Mouse (Mus musculus) kidney, adult 18-20 months (tissue): ENCODE data around the gene Fkbpl.
A peak's percentile ranks its signal among the peaks of the same experiment; 100 is the strongest.

Experiments
- DNase-seq: peaks from one replicate; pipeline ENCODE4 v3.0.0; 2021

Fkbpl gene

GRCm38 (mm10) chr17:34627093-34627942, 17.2 kb upstream of the Fkbpl start:
- DNase-seq: peak; percentile 91

DNA sequence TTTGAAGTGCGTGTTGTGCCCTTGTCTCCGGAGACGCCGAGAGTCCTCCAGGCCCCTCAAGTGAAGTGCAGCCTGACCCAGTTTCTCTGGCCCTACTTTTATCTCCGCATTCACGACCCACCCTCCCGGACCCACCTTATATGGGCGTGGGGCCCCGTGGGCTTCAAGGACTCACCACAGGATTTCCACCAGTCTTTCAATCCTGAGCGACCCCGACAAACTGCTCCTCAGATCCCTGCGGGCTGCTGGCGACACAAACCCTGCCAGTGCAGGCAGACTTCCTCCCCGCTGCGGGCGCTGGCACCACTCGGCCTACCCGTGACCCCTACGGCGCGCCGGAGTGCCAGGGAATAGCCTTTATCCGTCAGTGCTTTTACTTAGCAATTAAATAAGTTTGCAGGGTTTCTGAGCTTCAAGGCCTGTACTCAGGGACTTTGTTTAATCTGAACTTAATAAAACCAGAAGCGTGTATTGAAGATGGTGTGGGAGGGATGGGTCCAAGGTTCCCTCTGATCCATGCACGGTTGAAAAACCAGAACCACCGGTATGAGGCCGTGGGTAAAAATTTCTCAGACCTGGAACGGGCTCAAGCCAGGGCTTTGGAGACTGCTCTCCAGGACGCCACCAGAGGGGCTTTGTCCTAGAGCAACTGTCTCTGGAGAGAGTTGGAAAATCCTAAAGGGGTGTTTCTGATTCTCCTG, 16.5 kb upstream of the Fkbpl start, which contains the start of gene Ppt2:
Gene Ppt2 (minus strand): TSS at position 568 of the 701 bp plus-strand sequence.
- DNase-seq: peak; percentile 79

- DNase-seq: no peak
Observed at GRCm38 (mm10) chr17:34628644-34628967, 16.0 kb upstream of the Fkbpl start.

DNA sequence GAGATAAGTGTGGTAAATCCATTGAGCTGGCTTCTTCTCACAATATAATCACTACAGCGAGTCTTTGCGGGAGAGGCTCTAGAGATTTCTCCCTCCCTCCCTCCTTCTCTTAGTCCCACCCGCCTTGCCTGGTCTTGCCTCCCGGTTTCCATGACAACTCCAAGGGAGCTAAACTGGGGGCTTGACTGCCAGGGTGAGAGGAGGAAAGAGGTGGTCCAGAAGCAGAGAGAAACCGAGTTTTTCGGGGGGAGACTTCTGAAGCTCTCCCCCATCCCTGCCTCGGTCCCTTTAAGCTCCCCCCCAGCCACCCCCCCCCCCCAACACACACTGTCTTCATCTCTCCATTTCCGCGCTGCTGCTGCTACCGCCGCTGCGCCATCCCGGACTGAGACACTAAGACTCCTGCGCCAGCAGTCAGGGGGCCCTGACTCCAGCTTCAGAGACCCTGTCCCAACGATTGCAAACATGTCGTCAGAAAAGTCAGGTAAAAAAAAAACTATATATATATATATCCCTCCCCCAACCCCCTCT, 15.3 kb upstream of the Fkbpl start, which contains the start of gene Prrt1:
Gene Prrt1 (plus strand): TSS at position 313 of the 531 bp plus-strand sequence.
- DNase-seq: no peak

DNA sequence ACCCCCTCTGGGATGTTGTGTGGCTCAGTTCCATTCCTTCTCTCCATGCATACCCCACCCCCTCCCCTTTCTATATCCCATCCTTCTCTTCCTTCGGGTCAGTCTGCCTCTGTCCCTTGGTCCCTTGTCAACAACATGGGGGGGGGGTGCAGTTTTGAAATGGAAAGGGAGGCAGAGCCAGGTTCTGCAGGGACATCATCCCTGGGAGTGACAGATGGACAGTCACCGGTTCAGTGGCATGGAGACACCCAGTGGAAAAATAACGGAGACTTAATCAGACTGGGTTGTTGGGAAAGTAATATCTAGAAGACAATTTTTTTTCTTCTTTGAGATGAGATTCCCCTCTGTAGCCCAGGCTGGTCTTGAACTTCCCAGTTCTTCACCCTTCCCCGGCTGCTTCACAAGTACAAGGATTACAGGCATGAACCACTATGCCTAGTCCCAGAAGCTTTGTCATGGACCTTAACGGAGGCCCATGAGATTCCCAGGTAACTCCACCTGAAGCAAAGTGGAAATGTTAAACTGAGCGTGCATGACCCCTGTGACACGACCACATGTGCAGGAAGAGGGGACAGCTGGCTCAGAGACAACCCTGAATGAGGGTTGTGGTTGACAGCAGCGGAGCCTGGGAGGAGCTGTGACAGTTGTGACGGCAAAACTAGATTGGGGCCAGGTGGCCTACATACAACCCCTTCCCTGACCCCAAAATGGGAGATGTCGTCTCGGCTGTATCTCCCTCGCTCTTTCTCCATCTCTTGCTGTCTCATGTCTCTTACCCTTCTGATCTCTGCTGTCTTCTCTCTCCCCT, 14.6 kb upstream of the Fkbpl start:
- no peak for DNase-seq

- no peak for DNase-seq
Observed at GRCm38 (mm10) chr17:34630761-34631301, 13.7 kb upstream of the Fkbpl start.

- no peak for DNase-seq
Observed at GRCm38 (mm10) chr17:34631647-34632046, 12.9 kb upstream of the Fkbpl start.

GRCm38 (mm10) chr17:34632261-34632691, 12.3 kb upstream of the Fkbpl start:
- DNase-seq: peak; percentile 90

- DNase-seq: no peak
Observed at GRCm38 (mm10) chr17:34635671-34636070, 8.9 kb upstream of the Fkbpl start.

DNA sequence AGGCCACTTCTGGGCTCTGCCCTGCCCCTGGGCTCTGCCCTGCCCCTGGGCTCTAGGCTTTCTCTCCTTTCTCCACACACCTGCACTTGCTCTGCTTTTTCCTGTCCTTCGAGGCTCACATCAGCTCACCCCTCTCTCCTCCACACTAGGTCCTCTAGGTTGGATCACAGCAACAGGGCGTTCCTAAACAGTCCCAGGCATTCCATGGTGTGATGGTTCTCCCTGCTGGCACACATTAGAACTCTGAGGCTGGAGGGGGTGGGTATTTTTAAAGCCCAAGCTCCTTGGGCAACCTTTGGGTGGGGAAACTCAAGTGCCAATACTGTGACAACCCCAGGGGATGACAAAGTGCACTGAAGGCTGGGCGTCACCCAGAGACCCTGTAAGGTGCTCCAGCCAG, 7.1 kb upstream of the Fkbpl start:
- DNase-seq: no peak

GRCm38 (mm10) chr17:34639461-34640255, 4.9 kb upstream of the Fkbpl start:
- no peak for DNase-seq

DNA sequence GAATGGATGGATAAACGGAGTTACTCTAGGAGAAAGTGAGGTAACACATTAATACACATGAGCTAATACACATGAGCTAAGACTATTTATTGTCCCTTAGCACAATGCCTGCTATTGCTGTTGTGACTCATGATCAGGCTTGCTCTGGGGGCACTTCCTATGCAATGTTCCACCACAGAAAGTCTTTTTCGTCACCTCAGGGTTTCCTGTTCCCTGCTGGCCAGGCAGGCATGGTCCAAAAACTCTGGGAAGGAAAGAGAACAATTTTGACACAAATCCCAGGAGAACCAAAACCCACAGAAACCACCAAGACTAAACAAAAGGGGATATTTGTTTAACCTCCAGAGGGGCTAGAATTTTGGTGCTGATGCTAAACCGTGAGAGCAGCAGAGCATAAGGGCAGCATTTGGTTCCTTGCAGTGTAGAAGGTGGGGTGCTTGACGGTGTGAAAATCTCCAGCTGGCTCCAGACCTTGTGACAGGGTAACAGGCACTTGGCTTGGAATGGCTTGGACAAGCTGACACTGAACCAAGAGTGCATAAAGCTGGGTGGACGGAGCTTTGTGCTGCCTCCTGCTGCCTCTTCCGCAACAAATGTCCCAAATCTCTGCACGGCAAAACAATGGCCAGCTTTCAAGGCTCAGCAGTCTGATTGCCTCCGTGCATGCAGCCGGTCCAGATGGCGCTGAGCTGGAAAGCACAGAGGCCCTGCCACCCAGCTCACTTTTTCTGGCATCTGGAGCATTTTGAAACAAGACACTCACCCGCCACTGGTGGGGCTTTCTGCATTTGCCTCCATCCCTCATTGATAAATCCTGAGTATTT, 3.6 kb upstream of the Fkbpl start:
- peak; percentile 36 for DNase-seq

GRCm38 (mm10) chr17:34641945-34642344, 2.6 kb upstream of the Fkbpl start:
- DNase-seq: no peak

- no peak for DNase-seq
Observed at GRCm38 (mm10) chr17:34643379-34643778, 1.2 kb upstream of the Fkbpl start.

DNA sequence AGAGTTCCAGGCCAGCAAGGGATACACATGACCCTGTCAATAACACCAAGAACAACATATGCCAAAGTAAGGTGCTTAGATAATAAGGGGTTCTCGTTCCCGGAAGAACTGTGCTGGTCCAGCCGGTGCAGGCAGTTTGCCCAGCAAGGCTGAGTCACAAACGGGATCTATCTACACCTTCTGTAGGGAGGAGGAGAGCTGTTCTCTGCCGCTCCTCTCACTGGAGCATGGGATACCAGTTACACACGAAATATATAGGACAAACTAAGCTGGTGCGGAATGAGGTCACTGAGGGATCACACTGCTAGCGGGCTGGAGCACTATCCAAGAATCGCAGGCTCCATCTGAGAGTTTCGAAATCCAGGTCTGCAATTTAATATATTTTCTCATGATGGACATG, 620 bp upstream of the Fkbpl start:
- DNase-seq: peak; percentile 18

GRCm38 (mm10) chr17:34645256-34645829, 779 bp downstream of the Fkbpl start:
- no peak for DNase-seq

GRCm38 (mm10) chr17:34645831-34646511, 1.4 kb downstream of the Fkbpl start:
- no peak for DNase-seq

DNA sequence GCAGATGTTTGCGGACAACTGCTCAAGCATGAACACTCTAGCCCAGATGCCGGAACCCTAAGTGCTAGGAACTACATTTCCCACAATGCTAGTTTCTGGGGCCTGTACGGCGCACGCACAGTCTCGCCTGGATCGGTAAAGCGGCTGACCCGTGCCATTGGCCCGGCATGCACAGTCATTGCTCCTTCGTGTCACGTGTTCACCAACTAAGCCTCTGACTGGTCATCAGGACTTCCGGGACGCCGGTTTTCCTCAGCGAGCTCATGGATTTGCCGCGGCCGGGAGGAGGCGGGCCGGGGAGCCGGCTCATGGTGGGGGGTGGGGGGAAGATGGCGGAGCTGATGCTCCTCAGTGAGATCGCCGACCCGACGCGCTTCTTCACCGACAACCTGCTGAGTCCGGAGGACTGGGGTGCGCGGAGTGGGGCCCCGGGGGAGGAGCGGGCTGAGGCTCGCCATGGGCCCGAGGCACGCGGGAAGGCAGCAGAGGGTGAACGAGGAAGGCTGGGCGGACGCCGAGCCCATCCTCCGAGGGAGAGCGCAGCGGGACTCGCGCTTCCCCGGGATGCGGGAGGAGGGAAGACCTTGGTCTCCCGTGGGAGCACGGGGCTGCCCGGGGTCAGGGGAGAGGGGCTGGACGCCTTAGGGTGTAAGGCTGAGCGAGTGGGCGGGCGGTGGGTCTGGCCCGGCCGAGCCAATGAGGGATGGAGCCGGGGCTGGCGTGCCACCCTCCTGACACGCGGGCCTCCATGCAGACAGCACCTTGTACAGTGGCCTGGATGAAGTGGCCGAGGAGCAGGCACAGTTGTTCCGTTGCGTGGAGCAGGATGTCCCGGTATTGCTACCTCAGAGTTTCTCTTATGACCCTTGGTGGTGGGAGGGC, 2.6 kb downstream of the Fkbpl start, which contains the start of gene Atf6b:
Gene Atf6b (plus strand): TSS at position 241 of the 882 bp plus-strand sequence.
- peak; percentile 92 for DNase-seq
